Mouse (Mus musculus) frontal cortex, postnatal 10 days (tissue): Measurements from ENCODE around the gene Adam15.

ENCODE experiments used
- DNase-seq, 2 experiments: peaks; one replicate each; pipeline ENCODE4 v3.0.0; 2022; ENCODE audit warnings: low spot score in 2 of 2, mixed read lengths in 1 of 2

Gene Adam15

GRCm38 (mm10) chr3:89384331-89385076 is 34.7 kb upstream of the Adam15 start:
- DNase-seq: no peak

- DNase-seq: no peak
Measured at GRCm38 (mm10) chr3:89383651-89384255, 34.0 kb upstream of the Adam15 start.

GRCm38 (mm10) chr3:89382950-89383349 is 33.2 kb upstream of the Adam15 start:
- DNase-seq: no peak

GRCm38 (mm10) chr3:89382033-89382882 is 32.5 kb upstream of the Adam15 start:
- DNase-seq: no peak

- DNase-seq: no peak
Measured at GRCm38 (mm10) chr3:89381233-89381632, 31.4 kb upstream of the Adam15 start.

- no peak for DNase-seq
Measured at GRCm38 (mm10) chr3:89380711-89381110, 30.9 kb upstream of the Adam15 start.

- DNase-seq: no peak
Measured at GRCm38 (mm10) chr3:89380291-89380690, 30.5 kb upstream of the Adam15 start.

- no peak for DNase-seq
Measured at GRCm38 (mm10) chr3:89379388-89380131, 29.8 kb upstream of the Adam15 start.

- peak; percentile 69 to 73 for DNase-seq
Measured at GRCm38 (mm10) chr3:89378394-89379067, 28.7 kb upstream of the Adam15 start.

- no peak for DNase-seq
Measured at GRCm38 (mm10) chr3:89377831-89378230, 28.0 kb upstream of the Adam15 start.

GRCm38 (mm10) chr3:89373581-89374231 is 23.9 kb upstream of the Adam15 start:
- no peak for DNase-seq

- DNase-seq: no peak
Measured at GRCm38 (mm10) chr3:89367338-89367737, 17.5 kb upstream of the Adam15 start.

- DNase-seq: no peak
Measured at GRCm38 (mm10) chr3:89365486-89366414, 16.0 kb upstream of the Adam15 start.

GRCm38 (mm10) chr3:89365153-89365485 is 15.3 kb upstream of the Adam15 start, which contains the start of gene Dcst1:
TSS of gene Dcst1 (minus strand) at chr3:89365253.
- DNase-seq: no peak

- no peak for DNase-seq
Measured at GRCm38 (mm10) chr3:89364631-89365030, 14.8 kb upstream of the Adam15 start.

GRCm38 (mm10) chr3:89361675-89362074 is 11.9 kb upstream of the Adam15 start, which contains the start of gene Dcst2:
TSS of gene Dcst2 (plus strand) at chr3:89361975.
- no peak for DNase-seq

GRCm38 (mm10) chr3:89360237-89360636 is 10.4 kb upstream of the Adam15 start:
- DNase-seq: no peak

GRCm38 (mm10) chr3:89359630-89360029 is 9.8 kb upstream of the Adam15 start:
- no peak for DNase-seq

GRCm38 (mm10) chr3:89356029-89356428 is 6.2 kb upstream of the Adam15 start:
- DNase-seq: no peak

GRCm38 (mm10) chr3:89355512-89355902 is 5.7 kb upstream of the Adam15 start:
- DNase-seq: no peak
